Mouse (Mus musculus) splenic B cell, adult 2 months (primary cell): Measurements from ENCODE around the gene Ptpn3.

Experiments used
- DNase-seq: peaks from one replicate; pipeline ENCODE4 v3.0.0-alpha.2; 2011; ENCODE audit warnings: low read depth, low spot score
- H3K27me3 ChIP-seq: 2 replicates; pipeline ENCODE4 v1.6.1; 2012; ENCODE audit warnings: mild to moderate bottlenecking, low read length, moderate library complexity, mixed read lengths; ENCODE audit not compliant: control insufficient read depth, poor library complexity, insufficient read depth, severe bottlenecking
- H3K36me3 ChIP-seq: 2 replicates; pipeline ENCODE4 v1.6.1; 2012; ENCODE audit warnings: mild to moderate bottlenecking, low read length, moderate library complexity, mixed read lengths; ENCODE audit not compliant: control insufficient read depth, poor library complexity, insufficient read depth, severe bottlenecking

Gene Ptpn3

GRCm38 (mm10) chr4:57166922-57167870, 134.4 kb downstream of the Ptpn3 start:
- DNase-seq = peak; percentile 47
- H3K27me3 ChIP-seq = no peaks in the 10 kb centered on the region
- no peaks in the 10 kb centered on the region for H3K36me3 ChIP-seq

GRCm38 (mm10) chr4:57165654-57166053, 136.0 kb downstream of the Ptpn3 start:
- no peaks in the 10 kb centered on the region for H3K36me3 ChIP-seq
- DNase-seq = peak; percentile 6
- H3K27me3 ChIP-seq = no peaks in the 10 kb centered on the region

GRCm38 (mm10) chr4:57164578-57165210, 136.9 kb downstream of the Ptpn3 start:
- DNase-seq = no peak
- no peaks in the 10 kb centered on the region for H3K36me3 ChIP-seq
- no peaks in the 10 kb centered on the region for H3K27me3 ChIP-seq

GRCm38 (mm10) chr4:57162789-57163722, 138.6 kb downstream of the Ptpn3 start:
- DNase-seq = no peak
- Histone ChIP-seq H3K36me3 (no peaks in the 10 kb centered on the region), H3K27me3 (no peaks in the 10 kb centered on the region)

- DNase-seq = no peak
- H3K27me3 ChIP-seq = no peaks in the 10 kb centered on the region
Measured at GRCm38 (mm10) chr4:57160571-57160970, 141.1 kb downstream of the Ptpn3 start.

GRCm38 (mm10) chr4:57156549-57157169, 145.0 kb downstream of the Ptpn3 start:
- Histone ChIP-seq H3K36me3 (no peaks in the 10 kb centered on the region), H3K27me3 (no peaks in the 10 kb centered on the region)
- DNase-seq = no peak

More at GRCm38 (mm10) chr4:57160571-57160970, 141.1 kb downstream of the Ptpn3 start:
- H3K36me3 ChIP-seq = no peaks in the 10 kb centered on the region

GRCm38 (mm10) chr4:57153838-57154237, 147.8 kb downstream of the Ptpn3 start:
- no peak for DNase-seq
- Histone ChIP-seq H3K36me3 (no peaks in the 10 kb centered on the region), H3K27me3 (no peaks in the 10 kb centered on the region; the same call in 1 of the 2 replicates)

- no peaks in the 10 kb centered on the region; the same call in 1 of the 2 replicates for H3K27me3 ChIP-seq
- DNase-seq = no peak
- H3K36me3 ChIP-seq = no peaks in the 10 kb centered on the region
Measured at GRCm38 (mm10) chr4:57153068-57153835, 148.4 kb downstream of the Ptpn3 start.

- Histone ChIP-seq H3K36me3 (no peaks in the 10 kb centered on the region), H3K27me3 (no peaks in the 10 kb centered on the region; the same call in 1 of the 2 replicates)
- DNase-seq = no peak
Measured at GRCm38 (mm10) chr4:57148182-57148581, 153.5 kb downstream of the Ptpn3 start.

GRCm38 (mm10) chr4:57143026-57143937, 158.4 kb downstream of the Ptpn3 start, which contains the start of gene Epb41l4b:
Epb41l4b (minus strand) TSS chr4:57143437.
- H3K27me3 ChIP-seq = peaks cover 6% of the 10 kb centered on the region
- H3K36me3 ChIP-seq = no peaks in the 10 kb centered on the region
- peak; percentile 90 for DNase-seq

GRCm38 (mm10) chr4:57142374-57143025, 159.1 kb downstream of the Ptpn3 start:
- H3K36me3 ChIP-seq = no peaks in the 10 kb centered on the region
- peaks cover 6% of the 10 kb centered on the region for H3K27me3 ChIP-seq
- DNase-seq = peak; percentile 39

- Histone ChIP-seq H3K36me3 (no peaks in the 10 kb centered on the region), H3K27me3 (peaks cover 6% of the 10 kb centered on the region)
- peak; percentile 30 for DNase-seq
Measured at GRCm38 (mm10) chr4:57141908-57142361, 159.7 kb downstream of the Ptpn3 start.
